Mouse (Mus musculus): ENCODE measurements around the gene P2rx1. TPM values are rescaled to one million over a fixed set of nuclear protein-coding genes. Genes with fewer than 3 reads are reported as not detected.

The P2rx1 gene
- total RNA-seq, 1 experiment from 2014 or later, result 0.15 TPM

Small RNAs within 50 kb of the gene (microRNA-seq; reads per million reads assigned to microRNA genes)
- gene Gm44467, result 0 reads per million in 2 experiments

Other genes starting within 250 kb of the P2rx1 start
- gene Cyb5d2, start 203.0 kb upstream of the P2rx1 start, total RNA-seq (2021), result 21.1 and 23.0 TPM in 2 replicates
- gene Zzef1, start 202.9 kb upstream of the P2rx1 start, total RNA-seq (2021), result 37.4 and 44.1 TPM in 2 replicates
- 5.4 and 6.3 TPM in 2 replicates for gene Atp2a3, start 37.9 kb upstream of the P2rx1 start, total RNA-seq (2021)
- gene Camkk1, start 19.9 kb downstream of the P2rx1 start, total RNA-seq (2021), result 2.6 and 3.1 TPM in 2 replicates
- gene Ncbp3, start 48.7 kb downstream of the P2rx1 start, total RNA-seq (2021), result 10.8 and 15.1 TPM in 2 replicates
- gene Itgae, start 91.5 kb downstream of the P2rx1 start, total RNA-seq (2021), result 0.30 and 0.33 TPM in 2 replicates
- 1.4 and 1.6 TPM in 2 replicates for gene Haspin, start 139.2 kb downstream of the P2rx1 start, total RNA-seq (2021)
- 5.8 and 7.8 TPM in 2 replicates for gene P2rx5, start 161.3 kb downstream of the P2rx1 start, total RNA-seq (2021)
- 63.4 and 73.4 TPM in 2 replicates for gene Emc6, start 177.9 kb downstream of the P2rx1 start, total RNA-seq (2021)
- gene Tax1bp3, start 178.0 kb downstream of the P2rx1 start, total RNA-seq (2021), result 71.3 and 79.4 TPM in 2 replicates
- 17.4 and 20.6 TPM in 2 replicates for gene Ctns, start 199.9 kb downstream of the P2rx1 start, total RNA-seq (2021)
- 9.9 and 13.8 TPM in 2 replicates for gene Shpk, start 200.4 kb downstream of the P2rx1 start, total RNA-seq (2021)
- gene Trpv1, start 235.2 kb downstream of the P2rx1 start, total RNA-seq (2021), result 0.46 TPM in 1 of 2 replicates, not detected in the other